Mouse (Mus musculus) right cerebral cortex, adult 2 months (tissue): ENCODE measurements around the gene Neu1.
A peak's percentile ranks its signal among the peaks of the same experiment; 100 is the strongest.
"Not testable (repeated sequence)": the region's sequence is repeated elsewhere in the genome, so short reads cannot be mapped to it uniquely, and the experiment has no call there.

Experiments used
- DNase-seq, 2 experiments: peaks; one replicate each; pipeline ENCODE4 v3.0.0; 2021 to 2022; ENCODE audit warnings: low spot score in 2 of 2

Gene Neu1

GRCm38 (mm10) chr17:34964640-34965049 is 33.6 kb downstream of the Neu1 start:
- DNase-seq: no peak

GRCm38 (mm10) chr17:34965627-34966026 is 34.6 kb downstream of the Neu1 start:
- DNase-seq: no peak

- not testable (repeated sequence) for DNase-seq
These were observed 38.8 kb downstream of the Neu1 start, which contains the start of gene Gm20481 for GRCm38 (mm10) chr17:34969822-34970221. Gene Gm20481 (plus strand): TSS chr17:34969912.

GRCm38 (mm10) chr17:34970850-34971249 is 39.8 kb downstream of the Neu1 start:
- not testable (repeated sequence) for DNase-seq

GRCm38 (mm10) chr17:34971694-34972068 is 40.6 kb downstream of the Neu1 start:
- DNase-seq: not testable (repeated sequence)

- peak; percentile 75 to 89 for DNase-seq
These were observed 41.2 kb downstream of the Neu1 start, which contains the start of the genes Hspa1a and Hspa1l for GRCm38 (mm10) chr17:34972069-34972749. Gene Hspa1a (minus strand): TSS chr17:34972156. Gene Hspa1l (plus strand): TSS chr17:34972703.

GRCm38 (mm10) chr17:34975581-34976492 is 44.8 kb downstream of the Neu1 start:
- no peak for DNase-seq

GRCm38 (mm10) chr17:34977000-34977399 is 45.9 kb downstream of the Neu1 start:
- DNase-seq: no peak

GRCm38 (mm10) chr17:34978239-34978638 is 47.2 kb downstream of the Neu1 start:
- DNase-seq: no peak

GRCm38 (mm10) chr17:34979631-34980030 is 48.6 kb downstream of the Neu1 start:
- no peak for DNase-seq

GRCm38 (mm10) chr17:34980655-34981054 is 49.6 kb downstream of the Neu1 start:
- DNase-seq: peak in 1 of 2 experiments; percentile 44

GRCm38 (mm10) chr17:34981690-34982180 is 50.7 kb downstream of the Neu1 start, which contains the start of gene Lsm2:
Gene Lsm2 (plus strand): TSS chr17:34981862.
- peak; percentile 91 to 94 for DNase-seq

- no peak for DNase-seq
These were observed 51.3 kb downstream of the Neu1 start for GRCm38 (mm10) chr17:34982328-34982727.

GRCm38 (mm10) chr17:34984218-34984617 is 53.2 kb downstream of the Neu1 start:
- DNase-seq: no peak
